Mouse (Mus musculus) forelimb bud, embryonic 11.5 days (tissue): Measurements from ENCODE around the gene Fgr.

Experiments
- DNase-seq: peaks from one replicate; pipeline ENCODE4 v3.0.0-alpha.2; 2012; ENCODE audit warnings: low read depth, low spot score

Gene Fgr

DNA sequence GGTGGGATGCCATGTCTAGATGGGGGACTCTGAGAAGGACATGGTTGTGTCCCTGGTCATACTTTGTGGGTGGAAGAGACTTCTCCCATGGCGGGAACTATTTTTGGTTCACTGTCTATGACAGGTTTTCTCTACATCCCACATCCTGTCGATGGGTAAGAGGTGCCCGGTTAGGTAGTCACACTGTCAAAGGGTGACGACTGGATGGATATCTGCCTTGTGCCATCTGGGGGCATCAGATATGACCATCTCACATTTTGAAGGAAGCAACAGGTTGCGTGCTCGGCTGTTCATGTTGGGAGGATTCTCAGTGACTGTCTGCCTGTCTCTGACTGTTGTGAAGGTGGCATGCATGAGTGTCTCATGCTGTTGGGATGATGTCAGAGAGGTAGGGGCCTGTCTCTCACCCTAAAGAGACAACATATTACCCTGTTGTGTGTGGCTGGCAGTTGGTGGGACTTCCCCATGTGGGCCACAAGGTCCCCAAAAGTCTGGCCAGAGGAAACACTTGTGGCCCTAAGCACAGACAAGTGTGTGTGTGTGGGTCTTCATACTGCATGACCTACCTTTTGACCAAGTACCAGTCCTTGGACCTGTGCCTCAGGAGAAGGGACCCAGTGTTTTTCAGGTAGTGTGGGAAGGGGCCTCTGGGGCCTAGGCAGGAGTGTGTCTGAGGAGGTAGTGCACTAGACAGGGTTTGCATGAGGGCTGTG lies 77.1 kb downstream of the Fgr start:
- DNase-seq, result no peak

DNA sequence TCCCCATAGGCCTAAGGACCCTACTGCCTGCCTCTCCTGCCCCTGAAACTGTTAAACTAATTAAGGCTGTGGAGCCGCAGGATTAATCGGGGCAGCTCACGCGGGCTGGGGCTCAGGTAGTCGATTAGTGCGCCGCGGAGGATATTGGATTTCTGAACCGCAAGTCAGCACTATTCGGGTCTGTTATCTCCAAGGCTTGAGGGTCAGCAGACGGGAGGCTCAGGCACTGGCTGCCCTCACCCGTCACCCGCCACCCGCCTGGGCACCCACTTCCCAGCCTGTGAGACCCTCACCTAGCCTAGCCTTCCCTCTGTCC lies 77.6 kb downstream of the Fgr start:
- DNase-seq, result no peak
